Mouse (Mus musculus): ENCODE measurements around the gene Bend7. TPM values are rescaled to one million over a fixed set of nuclear protein-coding genes. Genes with fewer than 3 reads are reported as not detected.

Bend7 gene
- not detected for polyA plus RNA-seq (2017; shearing (Covaris generic))

GRCm38 (mm10) chr2:4717769-4718661 lies at the start of gene Bend7:
Gene Bend7, plus strand, starts transcription at chr2:4717831.
- ATAC-seq, result no peak

- ATAC-seq, result no peak
Measured at GRCm38 (mm10) chr2:4668626-4669025, 49.0 kb upstream of the Bend7 start.

DNA sequence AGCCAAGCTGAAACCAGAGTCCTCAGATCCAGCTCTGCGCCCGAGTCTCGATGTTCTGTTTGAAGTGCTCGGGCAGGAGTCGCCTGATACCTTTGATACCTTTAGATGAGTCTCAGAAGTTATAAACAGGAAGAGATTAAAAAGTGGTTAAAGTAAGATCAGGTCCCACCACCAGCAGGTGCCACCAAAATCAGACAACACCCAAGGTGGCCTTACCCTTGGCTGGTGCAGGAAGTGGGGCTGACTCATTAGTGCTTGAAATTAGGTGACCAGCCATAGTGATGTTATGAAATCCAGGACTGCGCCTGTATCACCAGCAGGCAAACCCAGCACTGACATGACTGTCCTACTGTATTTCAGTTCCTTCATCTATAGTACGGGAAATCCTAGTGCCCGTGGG lies 47.9 kb upstream of the Bend7 start:
- no peak for ATAC-seq

GRCm38 (mm10) chr2:4671636-4672035 lies 46.0 kb upstream of the Bend7 start:
- ATAC-seq, result no peak

DNA sequence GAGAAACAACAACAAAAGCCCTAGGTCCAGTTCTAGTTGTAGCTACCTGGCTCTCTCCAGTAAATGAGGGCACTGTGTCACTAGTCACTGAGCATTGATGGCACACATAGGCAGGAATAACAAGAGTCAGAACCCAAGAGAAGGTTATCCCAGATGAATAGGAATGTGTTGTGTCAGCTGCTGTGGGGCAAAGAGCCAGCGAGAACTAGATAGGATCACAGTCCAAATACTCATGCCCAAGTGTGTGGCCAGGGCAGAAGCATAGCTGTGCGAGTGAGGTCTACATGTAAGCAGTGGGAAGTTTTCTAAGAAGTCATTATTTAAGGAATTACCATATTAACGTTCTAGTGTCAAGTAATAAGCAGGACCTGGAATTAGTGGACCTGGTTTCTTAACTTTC lies 37.7 kb upstream of the Bend7 start:
- ATAC-seq, result no peak

GRCm38 (mm10) chr2:4711262-4711661 lies 6.4 kb upstream of the Bend7 start:
- ATAC-seq, result no peak

DNA sequence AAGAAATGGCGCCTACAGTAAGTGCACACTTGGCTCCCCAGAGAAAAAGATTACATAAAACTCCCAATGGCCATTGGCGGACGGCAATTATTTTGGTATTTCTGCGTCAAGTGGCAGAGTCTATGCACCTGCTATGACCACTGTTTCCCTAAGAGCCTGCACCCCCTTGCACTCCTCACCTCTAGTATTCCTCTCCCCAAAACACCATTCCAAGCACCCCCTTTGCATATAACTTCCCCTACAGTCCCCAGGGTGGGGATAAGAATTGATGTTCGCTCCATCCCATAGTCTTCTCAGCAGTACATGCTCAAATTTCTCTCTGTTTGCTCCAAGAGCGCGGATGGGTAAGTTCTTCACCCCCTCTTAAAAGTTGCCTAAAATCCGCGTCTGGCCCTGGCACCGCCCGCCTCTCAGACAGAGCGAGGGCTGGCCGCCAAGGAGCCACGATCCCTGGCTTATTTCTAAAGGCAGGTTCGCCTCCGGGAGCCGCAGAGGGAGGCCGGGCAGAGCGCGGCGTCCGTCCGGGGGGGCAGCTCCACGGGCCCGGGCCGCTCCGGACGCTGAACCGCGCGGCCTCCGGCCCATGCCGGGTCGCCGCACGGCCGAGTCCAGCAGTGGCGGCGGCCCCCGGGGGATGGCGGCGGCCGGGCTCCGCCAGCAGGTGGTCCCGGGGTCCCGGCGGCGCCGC lies 406 bp upstream of the Bend7 start:
- ATAC-seq, result no peak

DNA sequence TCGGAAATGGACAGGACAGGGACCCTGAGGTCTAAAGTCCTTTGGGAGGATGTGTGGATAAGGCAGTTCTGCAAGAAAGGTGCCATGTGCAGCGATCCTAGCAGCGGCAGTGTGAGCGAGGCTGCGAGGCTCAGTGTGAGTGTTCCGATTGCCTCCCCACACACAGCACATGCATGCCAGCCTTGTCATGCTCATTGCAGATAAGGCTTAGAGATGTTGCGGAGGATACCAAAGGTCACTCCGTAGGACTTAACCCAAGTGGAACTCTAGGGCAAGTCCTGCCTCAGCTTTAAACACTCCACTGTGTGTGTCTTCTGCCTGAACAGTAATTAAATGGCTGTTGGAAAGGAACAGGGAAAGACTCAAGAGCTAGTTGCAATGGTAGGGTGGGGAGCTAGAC lies 5.5 kb downstream of the Bend7 start:
- no peak for ATAC-seq

DNA sequence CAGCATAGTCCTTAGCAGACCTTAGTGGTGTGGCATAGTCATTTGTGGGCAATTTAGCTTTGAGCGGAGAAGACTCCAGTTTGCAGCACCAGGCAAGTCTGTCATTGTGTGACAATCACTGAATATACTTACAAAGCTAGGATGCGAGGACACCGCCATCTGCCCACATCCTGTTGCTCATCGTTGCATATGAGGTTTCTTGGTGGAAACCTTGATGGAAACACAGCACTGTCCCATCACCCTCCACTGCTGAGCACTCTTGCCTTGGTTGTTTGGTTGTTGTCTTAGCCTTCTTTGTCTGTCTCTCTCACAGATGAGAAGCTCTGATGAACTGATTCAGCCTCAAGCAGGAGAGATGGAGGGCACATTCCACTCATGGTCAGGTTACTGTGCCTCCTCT lies 12.5 kb downstream of the Bend7 start:
- ATAC-seq, result no peak

DNA sequence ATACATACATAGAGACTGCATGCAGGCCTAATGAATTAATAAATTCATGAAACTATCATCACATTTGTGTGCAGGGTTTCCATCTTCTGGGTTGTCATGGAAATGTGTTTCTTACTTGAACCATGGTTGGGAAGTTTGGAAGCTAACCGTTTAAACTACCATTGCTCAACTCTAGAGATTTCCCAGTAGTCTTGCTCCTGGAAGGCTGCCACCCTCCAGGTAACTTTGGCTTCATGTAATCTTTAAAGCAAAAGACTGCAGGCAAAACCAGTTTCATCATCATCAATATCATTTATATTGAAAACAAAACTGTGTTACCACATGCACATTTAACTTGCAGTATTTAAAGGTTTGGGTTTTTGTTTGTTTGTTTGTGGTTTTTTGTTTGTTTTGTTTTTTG lies 16.3 kb downstream of the Bend7 start:
- ATAC-seq, result no peak

GRCm38 (mm10) chr2:4736095-4736797 lies 18.6 kb downstream of the Bend7 start:
- ATAC-seq, result no peak

GRCm38 (mm10) chr2:4736798-4737155 lies 19.1 kb downstream of the Bend7 start:
- ATAC-seq, result no peak

DNA sequence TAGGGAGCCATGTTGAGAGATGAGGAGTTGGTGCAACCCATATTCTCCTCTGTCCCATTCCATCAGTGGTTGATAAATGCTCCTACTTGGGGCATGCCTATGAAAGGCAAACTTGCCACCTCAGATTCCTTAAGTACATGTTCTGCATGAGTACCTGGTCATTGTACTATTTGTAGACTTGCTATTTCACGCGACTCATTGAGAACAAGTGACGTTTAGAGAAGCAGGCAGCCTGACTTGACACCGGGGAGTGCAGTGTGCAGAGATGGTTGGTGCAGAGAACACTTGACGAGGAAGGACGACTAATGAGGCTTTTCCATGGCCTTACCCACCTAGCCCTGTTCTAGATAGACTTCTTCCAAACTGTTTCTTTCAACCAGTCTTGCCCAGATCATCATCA lies 34.3 kb downstream of the Bend7 start:
- no peak for ATAC-seq

- no peak for ATAC-seq
Measured at GRCm38 (mm10) chr2:4755716-4756115, 38.1 kb downstream of the Bend7 start.

- ATAC-seq, result no peak
Measured at GRCm38 (mm10) chr2:4757218-4757617, 39.6 kb downstream of the Bend7 start.

GRCm38 (mm10) chr2:4760741-4761140 lies 43.1 kb downstream of the Bend7 start:
- ATAC-seq, result no peak

DNA sequence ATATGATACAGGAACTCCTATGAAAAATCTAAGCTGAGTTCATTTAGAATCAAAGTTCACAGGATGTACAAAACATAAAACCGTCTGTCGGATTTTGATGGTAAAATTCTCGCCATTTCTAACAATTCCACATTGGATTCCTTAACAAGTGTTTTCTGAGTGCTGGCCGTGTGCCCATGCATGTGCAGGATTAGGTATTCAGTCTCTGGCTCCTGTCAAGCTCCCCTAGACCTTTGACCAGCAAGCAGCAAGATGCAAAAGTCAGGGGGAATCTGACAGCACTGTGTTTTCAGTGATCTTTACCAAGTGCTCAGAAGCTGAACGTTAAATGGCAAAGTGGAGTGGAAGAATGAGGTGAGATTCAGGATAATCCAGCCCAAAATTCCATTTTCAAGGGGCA lies 44.3 kb downstream of the Bend7 start:
- ATAC-seq, result no peak

DNA sequence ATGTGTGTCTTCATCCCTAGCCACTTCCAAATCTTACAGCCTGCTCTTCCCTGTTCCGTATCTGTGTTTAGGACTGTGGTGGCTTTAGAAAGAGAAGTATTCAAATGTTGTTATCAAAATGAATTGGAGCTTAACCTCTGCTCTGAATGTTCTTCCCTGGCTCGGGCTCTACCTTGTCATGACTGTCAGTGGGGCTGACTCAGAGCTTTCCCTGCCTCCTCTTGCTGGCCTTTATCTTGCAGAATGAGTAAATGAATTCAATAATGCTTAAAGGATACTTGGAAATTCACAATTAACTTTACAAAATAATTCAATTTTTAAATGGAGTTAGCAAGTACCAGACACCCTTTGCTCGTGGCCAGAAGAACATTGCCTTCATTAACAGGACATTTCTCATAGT lies 46.4 kb downstream of the Bend7 start:
- no peak for ATAC-seq

DNA sequence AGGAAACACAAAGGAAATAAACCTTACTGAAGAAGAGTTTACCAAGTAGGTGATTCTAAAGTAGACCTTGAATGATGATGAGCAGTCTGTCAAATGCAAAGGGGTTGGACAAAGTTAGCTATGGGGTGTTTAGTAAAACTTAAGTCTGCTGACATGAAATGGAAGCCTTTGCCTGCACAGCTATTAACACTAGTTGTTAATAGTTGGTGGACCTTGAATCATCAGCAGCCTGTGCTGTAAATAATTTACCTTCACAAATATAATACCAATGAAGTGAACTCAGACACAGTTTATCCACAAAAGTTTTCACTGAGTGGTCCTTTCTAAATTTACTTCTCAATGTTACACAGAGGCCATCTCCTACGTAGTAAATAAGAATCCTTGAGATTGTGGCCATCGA lies 52.7 kb downstream of the Bend7 start:
- no peak for ATAC-seq

GRCm38 (mm10) chr2:4773911-4774310 lies 56.3 kb downstream of the Bend7 start:
- no peak for ATAC-seq

GRCm38 (mm10) chr2:4777291-4777690 lies 59.7 kb downstream of the Bend7 start:
- ATAC-seq, result no peak

DNA sequence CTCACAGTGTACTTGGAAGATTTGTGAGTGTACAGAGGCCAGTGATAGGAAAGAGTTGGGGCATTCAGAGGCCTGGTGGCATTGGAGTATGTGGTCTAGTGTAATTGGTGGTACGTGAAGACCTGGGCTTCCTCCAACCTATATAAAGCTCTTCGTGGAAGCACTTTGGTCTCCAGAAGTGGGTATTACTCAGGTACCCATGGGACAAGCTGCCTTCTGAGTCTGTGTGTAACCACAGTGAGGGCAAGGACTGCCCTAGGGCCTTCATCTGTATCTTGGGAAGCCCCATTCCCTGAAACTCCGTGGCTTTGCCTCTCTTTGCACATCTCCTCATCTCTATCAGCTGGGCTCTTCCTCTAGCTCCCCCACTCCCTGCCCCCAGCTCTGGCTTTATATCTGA lies 64.0 kb downstream of the Bend7 start:
- ATAC-seq, result no peak

DNA sequence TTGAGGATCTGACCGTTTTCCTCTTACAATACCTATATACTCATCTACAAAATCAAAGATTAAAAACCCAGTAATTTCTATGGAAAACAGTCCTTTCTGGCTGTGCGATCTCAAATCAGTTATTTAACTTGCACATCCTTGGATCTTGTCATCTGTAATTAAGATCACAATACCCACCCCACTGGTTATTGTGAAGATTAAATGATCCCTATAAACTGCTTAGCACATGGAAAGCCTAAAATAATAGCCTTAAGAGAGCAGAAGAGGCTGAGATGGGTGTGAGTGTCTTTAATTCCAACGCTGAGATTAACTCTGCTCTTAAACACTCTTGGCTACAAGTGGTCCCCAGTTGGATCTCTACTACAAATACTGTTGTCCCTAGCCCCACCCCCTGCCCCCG lies 64.8 kb downstream of the Bend7 start:
- ATAC-seq, result no peak

All from activated CD4-positive, CD25-positive, alpha-beta regulatory T cell, adult 4 months (primary cell).